Mouse (Mus musculus) liver, adult 2 months (tissue): ENCODE data around the gene Mme. TPM values are rescaled to one million over a fixed set of nuclear protein-coding genes. Genes with fewer than 3 reads are reported as not detected.

Source experiments
- DNase-seq: peaks from one replicate; pipeline ENCODE4 v3.0.0-alpha.2; 2011; ENCODE audit warnings: low read depth, low spot score; ENCODE audit errors: extremely low read depth
- H3K27ac ChIP-seq: fragments of 200-500 bp; replicated peaks from 2 replicates; pipeline ENCODE4 v1.5.1; 2012; ENCODE audit warnings: low read depth, mild to moderate bottlenecking, control low read depth, inconsistent platforms, low read length; ENCODE audit not compliant: insufficient read depth
- H3K27me3 ChIP-seq: fragments of 200-500 bp; 2 replicates; pipeline ENCODE4 v1.6.1; 2012; ENCODE audit warnings: mild to moderate bottlenecking, moderate library complexity, low read length, inconsistent platforms; ENCODE audit not compliant: control insufficient read depth, insufficient read depth
- H3K36me3 ChIP-seq: fragments of 200-500 bp; 2 replicates; pipeline ENCODE4 v1.6.1; 2012; ENCODE audit warnings: low read length, inconsistent platforms; ENCODE audit not compliant: control insufficient read depth, insufficient read depth
- H3K4me1 ChIP-seq: fragments of 200-500 bp; 2 replicates; pipeline ENCODE4 v1.6.1; 2011; ENCODE audit warnings: low read length; ENCODE audit not compliant: control insufficient read depth, insufficient read depth
- H3K4me3 ChIP-seq: fragments of 200-500 bp; 2 replicates; pipeline ENCODE4 v1.5.1; 2011; ENCODE audit warnings: low read depth, mild to moderate bottlenecking, control low read depth, low read length, moderate library complexity; ENCODE audit not compliant: insufficient read depth
- H3K79me2 ChIP-seq: fragments of 200-500 bp; 2 replicates; pipeline ENCODE4 v1.6.1; 2012; ENCODE audit warnings: inconsistent platforms, mild to moderate bottlenecking, low read length, moderate library complexity; ENCODE audit not compliant: control insufficient read depth, insufficient read depth
- H3K9ac ChIP-seq: fragments of 200-500 bp; 2 replicates; pipeline ENCODE4 v1.6.1; 2012; ENCODE audit warnings: low read depth, mild to moderate bottlenecking, control low read depth, inconsistent platforms, low read length
- CTCF ChIP-seq: fragments of 200-500 bp; IDR thresholded peaks from 2 replicates; pipeline ENCODE4 v1.5.1; 2011; ENCODE audit warnings: low read depth, low read length, control low read depth
- POLR2A ChIP-seq: fragments of 200-500 bp; IDR thresholded peaks from 2 replicates; pipeline ENCODE4 v1.6.1; 2011; ENCODE audit warnings: low read length, control low read depth; ENCODE audit not compliant: insufficient read depth; ENCODE audit errors: extremely low read depth
- polyA plus RNA-seq: library from polyadenylated mRNA; depleted of rRNA; stranded (reverse); fragments of >200 nt; gene quantifications from 2 replicates; pipeline ENCODE4 v1.2.3, GENCODE M21; 2012; rRNA removed
- total RNA-seq: library from RNA; depleted of rRNA; stranded (reverse); fragments of >200 nt; gene quantifications from 2 replicates; pipeline ENCODE4 v1.2.3, GENCODE M21; 2014; rRNA removed

Gene Mme
- total and polyA plus RNA-seq, 2 experiments: 3.4 to 29.5 TPM

DNA sequence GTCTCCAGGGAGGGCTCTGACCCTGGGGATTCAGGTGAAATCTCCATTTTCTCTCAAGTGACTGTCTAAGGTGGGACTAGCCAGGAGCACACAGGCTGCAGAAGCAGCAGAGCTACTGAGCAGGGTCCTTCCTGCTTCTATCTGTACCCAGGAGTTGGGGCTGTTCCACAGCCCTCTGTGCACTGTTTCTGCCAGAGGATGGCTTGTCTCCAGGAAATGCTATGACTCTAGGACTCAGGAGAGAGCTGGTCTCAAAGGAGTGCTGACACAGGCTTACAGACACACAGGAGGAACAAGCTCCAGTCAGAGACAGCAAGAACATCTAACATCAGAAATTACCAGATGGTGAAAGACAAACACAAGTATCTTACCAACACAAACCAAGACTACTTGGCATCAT lies 176.4 kb downstream of the Mme start:
- TF ChIP-seq CTCF: no peak
- TF ChIP-seq POLR2A: no peak
- H3K4me1 ChIP-seq: peaks cover 2% of the 10 kb centered on the region; the same call in 1 of the 2 replicates
- H3K4me3 ChIP-seq: no peak overlapping the region
- H3K79me2 ChIP-seq: no peaks in the 10 kb centered on the region
- H3K9ac ChIP-seq: no peak overlapping the region
- H3K36me3 ChIP-seq: no peaks in the 10 kb centered on the region
- no peaks in the 10 kb centered on the region for H3K27me3 ChIP-seq
- peak; percentile 15 for DNase-seq
- no peak overlapping the region for H3K27ac ChIP-seq

DNA sequence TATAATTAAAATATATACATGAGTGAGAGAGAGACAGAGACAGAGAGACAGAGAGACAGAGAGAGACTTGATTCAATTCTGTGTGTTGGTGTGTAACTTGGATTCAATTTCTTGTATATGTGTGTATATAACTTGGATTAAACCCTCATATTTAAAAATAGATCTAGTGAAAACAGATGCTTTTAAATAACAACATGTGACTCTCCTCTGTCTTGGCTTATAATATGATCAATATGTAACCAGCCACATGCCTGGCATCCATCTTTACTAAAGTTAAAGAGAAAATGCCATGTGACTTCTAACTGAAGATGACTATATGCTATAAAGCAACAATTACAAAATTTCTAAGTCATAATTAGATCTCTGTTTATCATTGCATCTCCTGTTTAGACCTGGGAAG lies 182.2 kb downstream of the Mme start:
- TF ChIP-seq CTCF (no peak), POLR2A (no peak)
- no peaks in the 10 kb centered on the region for H3K27me3 ChIP-seq

More for the DNA sequence above, 182.2 kb downstream of the Mme start:
- Histone ChIP-seq H3K36me3 (no peaks in the 10 kb centered on the region), H3K27ac (no peak overlapping the region), H3K4me1 (no peaks in the 10 kb centered on the region), H3K4me3 (no peak overlapping the region), H3K79me2 (no peaks in the 10 kb centered on the region), H3K9ac (no peak overlapping the region)
- no peak for DNase-seq

Other genes with a start within 250 kb of the Mme start
- gene Gm34302, start 242.3 kb downstream of the Mme start, total RNA-seq: not detected in 2 replicates
- not detected in 2 replicates for gene Gm34302, start 242.3 kb downstream of the Mme start, polyA plus RNA-seq